Mouse (Mus musculus) intestine, embryonic 14.5 days (tissue): ENCODE results near the gene Ano1. TPM values are rescaled to one million over a fixed set of nuclear protein-coding genes. Genes with fewer than 3 reads are reported as not detected.

ENCODE experiments used
- ATAC-seq: fragments of 200-750 bp; cut with Nextera tagmentation; replicated peaks from 2 replicates; pipeline ENCODE4 v1.8.0; 2017; ENCODE audit warnings: low read depth, moderate number of reproducible peaks, moderate TSS enrichment, moderate library complexity; ENCODE audit not compliant: low FRiP score, low TSS enrichment
- DNase-seq: peaks from one replicate; pipeline ENCODE4 v3.0.0-alpha.2; 2018; ENCODE audit warnings: low spot score
- H3K27ac ChIP-seq: fragments of 300-500 bp; sonication (generic); 2 replicates; pipeline ENCODE4 v1.5.1; 2014; ENCODE audit warnings: low read depth, mild to moderate bottlenecking, control low read depth
- H3K27me3 ChIP-seq: fragments of 300-500 bp; sonication (generic); replicated peaks from 2 replicates; pipeline ENCODE4 v1.6.1; 2014; ENCODE audit warnings: low read length, control low read depth; ENCODE audit not compliant: control insufficient read depth, insufficient read depth
- H3K36me3 ChIP-seq: fragments of 300-500 bp; sonication (generic); 2 replicates; pipeline ENCODE4 v1.6.1; 2014; ENCODE audit warnings: low read length, control low read depth; ENCODE audit not compliant: control insufficient read depth, insufficient read depth
- H3K4me1 ChIP-seq: fragments of 300-500 bp; sonication (generic); replicated peaks from 2 replicates; pipeline ENCODE4 v1.6.1; 2014; ENCODE audit warnings: low read length, control low read depth, mixed read lengths; ENCODE audit not compliant: control insufficient read depth, insufficient read depth
- H3K4me2 ChIP-seq: fragments of 300-500 bp; sonication (generic); 2 replicates; pipeline ENCODE4 v1.6.1; 2014; ENCODE audit warnings: low read length
- H3K4me3 ChIP-seq: fragments of 300-500 bp; sonication (generic); 2 replicates; pipeline ENCODE4 v1.5.1; 2014; ENCODE audit warnings: low read depth, low read length, control low read depth, mixed read lengths
- H3K9ac ChIP-seq: fragments of 300-500 bp; sonication (generic); 2 replicates; pipeline ENCODE4 v1.6.1; 2014; ENCODE audit warnings: mild to moderate bottlenecking, low read length
- H3K9me3 ChIP-seq: fragments of 300-500 bp; sonication (generic); 2 replicates; pipeline ENCODE4 v1.6.1; 2016; ENCODE audit warnings: low read length, control low read depth; ENCODE audit not compliant: control insufficient read depth
- WGBS: fragments of 180-500 bp; shearing (Covaris S2); extraction: QIAGEN DNeasy Blood & Tissue Kit; methylation state at CpG from one replicate; pipeline ENCODE4 v1.1.7; 2014; 5-methylcytosine and 5-hydroxymethylcytosine counted together
- polyA plus RNA-seq: library from polyadenylated mRNA; unstranded; fragments of >200 nt; fragmentation: Nextera tagmentation; extraction: Ambion mirVana; gene quantifications from 2 replicates; pipeline ENCODE4 v1.2.1, GENCODE M21; 2014

Ano1 gene
- polyA plus RNA-seq, 1 experiment from 2014 or later = 39.1 TPM

GRCm38 (mm10) chr7:144787501-144787900, 35.7 kb upstream of the Ano1 start:
- H3K27me3 ChIP-seq = no peaks in the 10 kb centered on the region
- no peaks in the 10 kb centered on the region for H3K4me1 ChIP-seq
- H3K4me2 ChIP-seq = no peak overlapping the region
- DNase-seq = no peak
- no peak overlapping the region for H3K9ac ChIP-seq
- H3K27ac ChIP-seq = no peak overlapping the region
- no peak overlapping the region for H3K4me3 ChIP-seq
- ATAC-seq = no peak
- H3K36me3 ChIP-seq = no peaks in the 10 kb centered on the region
- no peaks in the 10 kb centered on the region for H3K9me3 ChIP-seq
- 83% methylated on average over 5 of the region's 5 CpGs for WGBS

GRCm38 (mm10) chr7:144786571-144786970, 34.8 kb upstream of the Ano1 start:
- no peak for ATAC-seq
- no peak overlapping the region for H3K4me2 ChIP-seq
- no peak overlapping the region for H3K27ac ChIP-seq
- no peak overlapping the region for H3K9ac ChIP-seq
- H3K4me3 ChIP-seq = no peak overlapping the region
- H3K36me3 ChIP-seq = no peaks in the 10 kb centered on the region
- H3K9me3 ChIP-seq = no peaks in the 10 kb centered on the region
- no peak for DNase-seq
- H3K4me1 ChIP-seq = no peaks in the 10 kb centered on the region
- no peaks in the 10 kb centered on the region for H3K27me3 ChIP-seq
- 44% methylated on average over 3 of the region's 3 CpGs for WGBS

GRCm38 (mm10) chr7:144784176-144784575, 32.4 kb upstream of the Ano1 start:
- Histone ChIP-seq H3K4me3 (no peak overlapping the region), H3K4me2 (no peak overlapping the region), H3K4me1 (no peaks in the 10 kb centered on the region), H3K9me3 (no peaks in the 10 kb centered on the region), H3K9ac (no peak overlapping the region), H3K27ac (no peak overlapping the region), H3K27me3 (no peaks in the 10 kb centered on the region), H3K36me3 (no peaks in the 10 kb centered on the region)
- no peak for DNase-seq
- 74% methylated on average over 4 of the region's 4 CpGs for WGBS
- no peak for ATAC-seq

GRCm38 (mm10) chr7:144782402-144782801, 30.6 kb upstream of the Ano1 start:
- ATAC-seq (no peak), DNase-seq (no peak)
- 80% methylated on average over 1 of the region's 1 CpGs for WGBS
- Histone ChIP-seq H3K4me1 (no peaks in the 10 kb centered on the region), H3K27me3 (no peaks in the 10 kb centered on the region), H3K4me2 (no peak overlapping the region), H3K9ac (no peak overlapping the region), H3K9me3 (no peaks in the 10 kb centered on the region), H3K4me3 (no peak overlapping the region), H3K27ac (no peak overlapping the region), H3K36me3 (no peaks in the 10 kb centered on the region)

- Histone ChIP-seq H3K9ac (no peak overlapping the region), H3K27me3 (no peaks in the 10 kb centered on the region), H3K4me3 (no peak overlapping the region), H3K27ac (no peak overlapping the region), H3K36me3 (no peaks in the 10 kb centered on the region), H3K4me2 (no peak overlapping the region), H3K4me1 (no peaks in the 10 kb centered on the region), H3K9me3 (no peaks in the 10 kb centered on the region)
- ATAC-seq (no peak), DNase-seq (no peak)
- WGBS = 69% methylated on average over 5 of the region's 5 CpGs
Measured at GRCm38 (mm10) chr7:144781337-144781736, 29.6 kb upstream of the Ano1 start.

GRCm38 (mm10) chr7:144780190-144780589, 28.4 kb upstream of the Ano1 start:
- Histone ChIP-seq H3K4me2 (no peak overlapping the region), H3K36me3 (no peaks in the 10 kb centered on the region), H3K4me3 (no peak overlapping the region), H3K9ac (no peak overlapping the region), H3K27me3 (no peaks in the 10 kb centered on the region), H3K4me1 (peaks cover 8% of the 10 kb centered on the region), H3K9me3 (no peaks in the 10 kb centered on the region), H3K27ac (no peak overlapping the region)
- DNase-seq (no peak), ATAC-seq (no peak)
- WGBS = 56% methylated on average over 8 of the region's 8 CpGs

GRCm38 (mm10) chr7:144779691-144780090, 27.9 kb upstream of the Ano1 start:
- H3K4me1 ChIP-seq = peaks cover 10% of the 10 kb centered on the region
- WGBS = 76% methylated on average over 2 of the region's 2 CpGs
- no peaks in the 10 kb centered on the region for H3K9me3 ChIP-seq
- ATAC-seq (no peak), DNase-seq (no peak)
- H3K4me3 ChIP-seq = no peak overlapping the region
- H3K36me3 ChIP-seq = no peaks in the 10 kb centered on the region
- no peak overlapping the region for H3K9ac ChIP-seq
- H3K4me2 ChIP-seq = no peak overlapping the region
- H3K27me3 ChIP-seq = no peaks in the 10 kb centered on the region
- no peak overlapping the region for H3K27ac ChIP-seq

- no peak for ATAC-seq
Measured at GRCm38 (mm10) chr7:144777805-144778204, 26.0 kb upstream of the Ano1 start.

GRCm38 (mm10) chr7:144775804-144776447, 24.2 kb upstream of the Ano1 start:
- no peak overlapping the region for H3K9ac ChIP-seq
- WGBS = 30% methylated on average over 6 of the region's 6 CpGs
- peak; percentile 83 for ATAC-seq

More at GRCm38 (mm10) chr7:144777805-144778204, 26.0 kb upstream of the Ano1 start:
- 42% methylated on average over 4 of the region's 4 CpGs for WGBS
- Histone ChIP-seq H3K27me3 (no peaks in the 10 kb centered on the region), H3K4me1 (peaks cover 10% of the 10 kb centered on the region), H3K27ac (no peak overlapping the region), H3K4me2 (no peak overlapping the region), H3K4me3 (no peak overlapping the region), H3K9ac (no peak overlapping the region), H3K9me3 (no peaks in the 10 kb centered on the region), H3K36me3 (no peaks in the 10 kb centered on the region)
- DNase-seq = no peak

More at GRCm38 (mm10) chr7:144775804-144776447, 24.2 kb upstream of the Ano1 start:
- Histone ChIP-seq H3K9me3 (no peaks in the 10 kb centered on the region), H3K27ac (no peak overlapping the region), H3K4me3 (no peak overlapping the region), H3K4me1 (peaks cover 13% of the 10 kb centered on the region), H3K36me3 (no peaks in the 10 kb centered on the region), H3K4me2 (no peak overlapping the region), H3K27me3 (no peaks in the 10 kb centered on the region)
- DNase-seq = peak; percentile 98
